Mouse (Mus musculus): ENCODE results near the gene Pkp4. TPM values are rescaled to one million over a fixed set of nuclear protein-coding genes. Genes with fewer than 3 reads are reported as not detected.

The Pkp4 gene
- polyA plus RNA-seq, 1 experiment from 2014 or later, result 7.7 TPM

DNA sequence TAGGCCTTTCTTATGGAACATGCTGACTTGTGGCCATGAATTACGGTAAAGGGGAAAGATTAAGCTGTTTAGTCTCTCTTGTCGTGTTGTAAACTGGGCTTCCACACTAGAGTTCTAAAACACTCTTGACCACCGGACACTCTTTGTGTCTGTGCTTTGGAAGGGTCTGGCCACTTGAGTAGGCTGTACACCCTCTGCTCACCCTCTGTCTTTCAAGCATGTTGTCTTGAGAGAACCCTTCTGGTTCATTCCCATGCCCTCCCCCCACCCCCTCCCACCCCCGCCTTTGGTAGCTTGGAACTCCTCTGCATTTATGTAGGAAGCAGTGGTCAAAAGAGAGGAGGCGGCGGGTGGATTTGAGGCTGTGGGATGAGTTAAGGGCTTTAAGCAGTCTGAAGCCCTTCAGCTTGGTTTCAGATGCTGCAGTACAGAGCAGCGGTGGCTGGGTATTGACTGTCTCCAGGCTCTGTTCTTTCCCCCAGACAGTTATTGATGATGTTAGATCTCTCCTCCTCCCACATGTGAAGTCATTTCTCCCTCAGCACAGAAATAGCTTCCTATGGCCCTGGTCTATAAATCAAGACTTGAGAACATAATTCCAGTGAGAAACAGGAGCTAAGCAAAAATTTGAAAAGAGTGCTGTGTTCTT, 120.4 kb downstream of the Pkp4 start:
- H3K4me2 ChIP-seq (ENCODE audit: low read depth, low read length), result no peak overlapping the region
- TF ChIP-seq EP300 (IDR thresholded peaks at IDR 0.05; ENCODE audit: low read depth), result no peak
- TF ChIP-seq CTCF (IDR thresholded peaks at IDR 0.05; ENCODE audit: low read depth), result no peak
- peaks cover 3% of the 10 kb centered on the region; the same call in 1 of the 2 replicates for H3K36me3 ChIP-seq (replicated peaks; ENCODE audit: insufficient read depth, low read length)
- 82% methylated on average over 7 of the region's 7 CpGs for WGBS (ENCODE audit: insufficient replicate concordance)
- DNase-seq, result no peak
- ATAC-seq, result no peak
- H3K9me3 ChIP-seq (ENCODE audit: low read length), result no peaks in the 10 kb centered on the region
- no peaks in the 10 kb centered on the region for H3K27me3 ChIP-seq (ENCODE audit: insufficient read depth, low read length)
- H3K9ac ChIP-seq (replicated peaks), result no peak overlapping the region
- no peak overlapping the region for H3K27ac ChIP-seq (ENCODE audit: low read depth)
- H3K4me1 ChIP-seq (ENCODE audit: insufficient read depth), result no peaks in the 10 kb centered on the region
- no peak overlapping the region for H3K4me3 ChIP-seq (ENCODE audit: low read depth, low read length)

DNA sequence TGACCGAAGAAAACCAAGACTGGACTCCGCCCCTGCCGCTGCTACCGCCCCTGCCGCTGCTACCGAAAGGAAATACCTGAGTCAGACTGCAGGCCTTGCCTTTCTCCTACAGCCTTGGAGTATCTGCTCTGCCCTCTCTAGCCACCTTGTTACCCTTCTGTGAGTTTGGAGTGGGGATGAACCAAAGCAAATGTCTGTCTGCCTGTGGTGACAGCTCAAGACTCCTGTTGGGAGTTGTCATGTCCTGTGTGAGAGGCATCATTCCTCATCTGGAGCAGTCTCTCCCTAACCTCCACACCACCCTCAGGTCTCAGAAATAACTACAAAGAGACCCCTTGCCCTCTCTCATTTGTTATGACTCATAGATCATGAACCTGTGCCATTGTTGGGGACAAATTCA, 122.3 kb downstream of the Pkp4 start:
- ATAC-seq (no peak), DNase-seq (no peak)
- no peaks in the 10 kb centered on the region for H3K27me3 ChIP-seq (ENCODE audit: insufficient read depth, low read length)
- no peak overlapping the region for H3K4me3 ChIP-seq (ENCODE audit: low read depth, low read length)
- no peaks in the 10 kb centered on the region for H3K9me3 ChIP-seq (ENCODE audit: low read length)
- no peaks in the 10 kb centered on the region for H3K4me1 ChIP-seq (ENCODE audit: insufficient read depth)
- TF ChIP-seq EP300 (IDR thresholded peaks at IDR 0.05; ENCODE audit: low read depth), result no peak
- TF ChIP-seq CTCF (IDR thresholded peaks at IDR 0.05; ENCODE audit: low read depth), result no peak
- H3K4me2 ChIP-seq (ENCODE audit: low read depth, low read length), result no peak overlapping the region
- no peak overlapping the region for H3K9ac ChIP-seq (replicated peaks)
- no peaks in the 10 kb centered on the region for H3K36me3 ChIP-seq (replicated peaks; ENCODE audit: insufficient read depth, low read length)
- H3K27ac ChIP-seq (ENCODE audit: low read depth), result no peak overlapping the region
- WGBS (ENCODE audit: insufficient replicate concordance), result 95% methylated on average over 6 of the region's 6 CpGs

DNA sequence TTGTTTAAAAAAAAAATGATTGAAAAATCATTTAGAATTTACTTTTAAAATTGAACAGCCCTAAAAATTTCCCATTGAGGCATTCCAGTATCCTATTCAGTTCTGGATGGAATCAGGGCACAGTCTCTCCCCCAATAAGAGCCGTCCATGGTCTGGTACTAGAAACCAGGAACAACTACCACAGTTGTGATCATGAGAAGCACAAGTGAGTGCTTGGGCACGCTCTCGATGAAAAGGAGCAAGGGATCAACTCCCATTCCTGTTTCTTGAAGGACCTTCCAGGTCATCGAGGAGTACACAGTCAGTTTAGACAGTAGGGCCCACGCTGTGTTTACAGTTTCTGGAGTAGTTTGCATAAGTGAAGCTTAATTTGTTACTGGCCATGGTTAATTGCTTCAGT, 123.6 kb downstream of the Pkp4 start:
- Histone ChIP-seq H3K9me3 (ENCODE audit: low read length) (no peaks in the 10 kb centered on the region), H3K9ac (replicated peaks) (no peak overlapping the region), H3K4me3 (ENCODE audit: low read depth, low read length) (no peak overlapping the region), H3K27ac (ENCODE audit: low read depth) (no peak overlapping the region), H3K4me2 (ENCODE audit: low read depth, low read length) (no peak overlapping the region), H3K4me1 (ENCODE audit: insufficient read depth) (no peaks in the 10 kb centered on the region), H3K36me3 (replicated peaks; ENCODE audit: insufficient read depth, low read length) (no peaks in the 10 kb centered on the region), H3K27me3 (ENCODE audit: insufficient read depth, low read length) (no peaks in the 10 kb centered on the region)
- DNase-seq (no peak), ATAC-seq (no peak)
- 88% methylated on average over 5 of the region's 5 CpGs for WGBS (ENCODE audit: insufficient replicate concordance)
- TF ChIP-seq EP300 (IDR thresholded peaks at IDR 0.05; ENCODE audit: low read depth) (no peak), CTCF (IDR thresholded peaks at IDR 0.05; ENCODE audit: low read depth) (no peak)

DNA sequence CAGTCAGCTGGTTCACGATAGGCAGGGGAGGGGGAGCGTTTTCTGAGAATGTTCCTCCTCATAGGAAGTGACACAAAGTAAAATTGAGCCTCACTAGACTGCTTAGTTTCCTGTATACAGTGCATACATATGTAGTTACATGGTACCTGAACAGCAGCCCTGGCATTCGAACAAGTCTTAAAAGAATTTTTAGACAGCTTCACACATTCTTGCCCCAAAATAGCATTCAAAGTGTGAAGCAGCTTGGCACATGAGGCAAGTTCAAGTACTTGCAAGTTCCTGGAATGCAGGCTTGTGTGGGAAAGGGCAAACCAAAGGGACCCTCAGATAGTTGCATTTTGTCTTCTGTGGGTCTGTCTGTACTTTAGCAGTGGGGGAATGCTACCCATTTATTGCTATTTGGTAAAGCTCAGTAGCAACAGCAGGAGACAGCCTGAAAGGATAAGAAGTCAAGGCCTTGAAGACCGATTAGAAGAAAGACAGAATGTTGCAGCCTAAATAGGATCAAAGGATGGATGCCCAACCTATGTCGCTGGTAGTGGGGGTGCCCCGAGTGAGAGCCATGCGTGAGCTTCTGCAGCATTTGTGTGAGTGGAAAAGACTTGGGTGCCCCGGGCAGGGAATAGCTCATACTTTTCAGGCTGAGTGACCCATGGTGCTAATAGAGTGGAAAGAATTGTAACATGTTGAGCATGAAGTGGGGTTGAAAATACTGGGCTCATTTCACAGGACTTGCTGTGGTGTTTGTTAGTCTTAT, 124.3 kb downstream of the Pkp4 start:
- no peaks in the 10 kb centered on the region for H3K9me3 ChIP-seq (ENCODE audit: low read length)
- 71% methylated on average over 8 of the region's 8 CpGs for WGBS (ENCODE audit: insufficient replicate concordance)
- no peaks in the 10 kb centered on the region for H3K36me3 ChIP-seq (replicated peaks; ENCODE audit: insufficient read depth, low read length)
- ATAC-seq, result no peak
- no peaks in the 10 kb centered on the region for H3K4me1 ChIP-seq (ENCODE audit: insufficient read depth)
- no peak overlapping the region for H3K27ac ChIP-seq (ENCODE audit: low read depth)
- no peak for DNase-seq
- no peak for TF ChIP-seq EP300 (IDR thresholded peaks at IDR 0.05; ENCODE audit: low read depth)
- TF ChIP-seq CTCF (IDR thresholded peaks at IDR 0.05; ENCODE audit: low read depth), result no peak
- no peak overlapping the region for H3K4me3 ChIP-seq (ENCODE audit: low read depth, low read length)
- H3K9ac ChIP-seq (replicated peaks), result no peak overlapping the region
- no peak overlapping the region for H3K4me2 ChIP-seq (ENCODE audit: low read depth, low read length)
- no peaks in the 10 kb centered on the region for H3K27me3 ChIP-seq (ENCODE audit: insufficient read depth, low read length)

DNA sequence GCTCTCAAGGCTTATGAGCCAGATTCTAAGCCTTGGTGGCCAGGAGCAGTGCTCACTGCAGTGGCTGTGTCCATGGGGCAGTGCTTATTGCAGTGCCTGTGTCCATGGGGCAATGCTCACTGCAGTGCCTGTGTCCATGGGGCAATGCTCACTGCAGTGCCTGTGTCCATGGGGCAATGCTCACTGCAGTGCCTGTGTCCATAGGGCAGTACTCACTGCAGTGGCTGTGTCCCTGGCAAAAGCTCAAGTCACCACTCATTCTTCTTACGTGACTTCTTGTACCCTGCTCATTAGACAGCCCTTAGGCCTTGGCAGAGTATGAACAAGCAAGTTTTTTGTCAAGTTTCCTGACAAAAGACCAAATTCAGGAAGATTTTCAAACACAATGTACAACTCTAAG, 124.9 kb downstream of the Pkp4 start:
- H3K27ac ChIP-seq (ENCODE audit: low read depth), result no peak overlapping the region
- no peak overlapping the region for H3K4me2 ChIP-seq (ENCODE audit: low read depth, low read length)
- DNase-seq (no peak), ATAC-seq (peak; percentile 23; the same call in 1 of the 2 replicates)
- no peak overlapping the region for H3K4me3 ChIP-seq (ENCODE audit: low read depth, low read length)
- no peaks in the 10 kb centered on the region for H3K9me3 ChIP-seq (ENCODE audit: low read length)
- H3K36me3 ChIP-seq (replicated peaks; ENCODE audit: insufficient read depth, low read length), result no peaks in the 10 kb centered on the region
- no peaks in the 10 kb centered on the region for H3K4me1 ChIP-seq (ENCODE audit: insufficient read depth)
- H3K9ac ChIP-seq (replicated peaks), result no peak overlapping the region
- H3K27me3 ChIP-seq (ENCODE audit: insufficient read depth, low read length), result no peaks in the 10 kb centered on the region
- no peak for TF ChIP-seq EP300 (IDR thresholded peaks at IDR 0.05; ENCODE audit: low read depth)
- no peak for TF ChIP-seq CTCF (IDR thresholded peaks at IDR 0.05; ENCODE audit: low read depth)
- WGBS (ENCODE audit: insufficient replicate concordance), result 73% methylated on average over 1 of the region's 1 CpGs

DNA sequence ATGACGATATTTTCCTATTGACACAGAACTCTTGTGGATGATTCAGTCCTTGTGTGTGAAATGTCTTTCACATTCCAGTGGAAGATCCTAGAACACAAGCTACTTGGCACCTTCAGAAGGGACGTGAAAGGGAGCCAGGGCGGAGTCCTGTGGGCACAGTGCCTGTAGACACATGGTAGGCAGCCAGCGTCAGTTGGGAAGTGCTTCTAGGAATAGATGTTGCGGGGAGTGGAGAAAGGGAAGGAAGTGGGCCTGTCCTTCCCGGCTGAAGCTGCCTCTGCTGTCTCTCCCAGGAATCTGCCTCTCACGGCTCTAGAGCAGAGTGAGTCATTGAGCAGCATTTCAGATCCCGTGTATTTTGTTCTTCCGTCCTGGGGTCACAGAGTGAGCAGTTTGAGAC, 125.6 kb downstream of the Pkp4 start:
- no peaks in the 10 kb centered on the region for H3K4me1 ChIP-seq (ENCODE audit: insufficient read depth)
- no peaks in the 10 kb centered on the region for H3K36me3 ChIP-seq (replicated peaks; ENCODE audit: insufficient read depth, low read length)
- no peak overlapping the region for H3K27ac ChIP-seq (ENCODE audit: low read depth)
- TF ChIP-seq CTCF (IDR thresholded peaks at IDR 0.05; ENCODE audit: low read depth) (no peak), EP300 (IDR thresholded peaks at IDR 0.05; ENCODE audit: low read depth) (no peak)
- WGBS (ENCODE audit: insufficient replicate concordance), result 55% methylated on average over 9 of the region's 9 CpGs
- peak; percentile 41 for ATAC-seq
- no peak overlapping the region for H3K9ac ChIP-seq (replicated peaks)
- H3K27me3 ChIP-seq (ENCODE audit: insufficient read depth, low read length), result no peaks in the 10 kb centered on the region
- peak; percentile 21 for DNase-seq
- H3K4me3 ChIP-seq (ENCODE audit: low read depth, low read length), result no peak overlapping the region
- no peaks in the 10 kb centered on the region for H3K9me3 ChIP-seq (ENCODE audit: low read length)
- H3K4me2 ChIP-seq (ENCODE audit: low read depth, low read length), result no peak overlapping the region

Measured in liver, postnatal 0 days (tissue).